Mouse (Mus musculus) cortical plate, adult 2 months (tissue): ENCODE measurements around the gene Tcp1.

ENCODE experiments used
- CTCF ChIP-seq: fragments of 200-500 bp; IDR thresholded peaks from 2 replicates; pipeline ENCODE4 v1.5.1; 2011; ENCODE audit warnings: mild to moderate bottlenecking, control low read depth, low read length; ENCODE audit not compliant: insufficient read depth; ENCODE audit errors: extremely low read depth
- POLR2A ChIP-seq: fragments of 200-500 bp; IDR thresholded peaks from 2 replicates; pipeline ENCODE4 v1.6.1; 2011; ENCODE audit warnings: mild to moderate bottlenecking, low read length, control low read depth; ENCODE audit not compliant: insufficient read depth; ENCODE audit errors: extremely low read depth

DNA sequence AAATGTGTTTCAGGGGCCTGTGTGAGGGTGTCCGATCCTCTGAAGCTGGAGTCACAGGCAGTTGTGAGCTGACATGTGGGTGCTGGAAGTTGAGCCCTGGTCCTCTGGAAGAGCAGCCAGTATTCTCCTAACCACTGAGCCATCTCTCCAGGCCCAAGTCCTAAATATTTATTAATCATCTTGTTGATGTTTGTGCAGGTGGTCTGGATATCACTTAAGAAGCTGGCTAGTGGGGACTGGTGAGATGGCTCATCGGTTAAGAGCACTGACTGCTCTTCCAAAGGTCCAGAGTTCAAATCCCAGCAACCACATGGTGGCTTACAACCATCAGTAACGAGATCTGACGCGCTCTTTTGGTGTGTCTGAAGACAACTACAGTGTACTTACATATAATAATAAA, 34.2 kb downstream of the Tcp1 start:
- TF ChIP-seq CTCF (no peak), POLR2A (no peak)
